Mouse (Mus musculus) left cerebral cortex, postnatal 10 days (tissue): ENCODE data around the gene Cabin1. TPM values are rescaled to one million over a fixed set of nuclear protein-coding genes. Genes with fewer than 3 reads are reported as not detected.

ENCODE experiments used
- DNase-seq, 2 experiments: peaks; one replicate each; pipeline ENCODE4 v3.0.0; 2021 to 2022; ENCODE audit warnings: low spot score in 2 of 2, mixed read lengths in 1 of 2; ENCODE audit errors: extremely low spot score in 1 of 2
- intact Hi-C: fragments of 180-260 bp; cut with DNase I; formaldehyde crosslinking; loops from one replicate; pipeline ENCODE4 v1.15.1; 2025
- total RNA-seq, 2 experiments: library from RNA; stranded (reverse); gene quantifications; 2 replicates each; pipeline ENCODE4 v1.2.3; 2021

The Cabin1 gene
- total RNA-seq, 2 experiments from 2014 or later: 83.7 to 84.3 TPM

DNA sequence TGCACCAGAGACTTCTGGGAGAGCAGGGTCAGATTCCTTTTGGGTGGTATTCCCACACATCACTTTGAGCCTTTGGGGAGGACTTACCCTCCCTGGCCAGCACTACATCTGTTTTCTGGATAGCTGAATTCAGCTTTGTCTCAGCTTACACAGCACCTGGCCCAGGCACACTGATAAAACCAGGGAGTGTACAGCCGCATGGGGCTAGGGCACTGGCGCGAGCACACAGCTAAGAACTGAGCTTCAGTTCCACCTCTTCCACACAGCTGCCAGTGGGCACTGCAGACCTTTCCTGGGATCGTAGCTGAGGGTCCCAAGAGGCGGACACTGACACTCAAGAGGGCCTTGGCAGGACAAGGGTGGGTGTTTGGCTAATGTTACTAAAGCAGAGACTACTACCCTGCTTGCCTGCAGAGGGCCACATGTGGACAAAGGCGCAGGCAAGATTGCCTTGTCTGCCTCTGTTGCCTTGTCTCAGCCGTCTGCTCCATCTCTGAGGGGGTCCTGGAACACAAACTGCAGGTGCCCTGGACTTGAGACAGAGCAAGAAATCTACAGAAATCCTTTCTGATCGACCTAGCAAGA lies 57.4 kb downstream of the Cabin1 start:
- intact Hi-C loops: no loop called here

DNA sequence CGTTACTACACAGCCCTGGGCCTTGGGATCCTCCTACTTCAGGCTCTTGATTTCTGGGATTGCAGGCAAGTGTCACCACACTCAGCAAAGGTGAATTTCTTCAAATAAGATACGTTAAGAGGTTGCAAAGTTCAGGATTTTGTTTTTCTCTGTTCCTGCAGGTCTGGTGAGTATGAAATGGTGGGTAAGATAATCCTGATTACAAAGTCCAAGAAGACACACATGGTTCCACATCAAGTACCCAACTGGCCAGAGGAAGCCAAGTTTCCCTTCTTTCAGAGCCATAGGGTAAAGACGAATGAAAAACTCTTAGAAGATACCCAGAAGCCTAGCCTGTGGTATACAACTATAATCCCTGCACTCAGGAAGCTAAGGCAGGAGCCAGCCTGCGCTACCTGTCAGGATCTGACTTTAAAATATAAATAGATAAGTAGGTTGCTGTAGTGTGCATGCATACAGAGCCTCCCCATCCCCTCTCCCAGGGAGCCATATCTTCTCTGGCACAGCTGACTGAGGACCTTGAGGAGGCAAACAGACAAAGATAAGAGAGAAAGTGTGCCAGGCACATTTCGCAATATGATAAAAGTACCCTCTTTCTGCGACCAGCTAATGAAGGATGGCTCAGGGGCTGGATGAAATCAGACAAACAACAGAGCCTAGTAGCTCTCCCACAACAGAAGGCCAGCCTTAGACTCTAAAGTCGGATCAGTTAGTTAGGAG lies 58.3 kb downstream of the Cabin1 start:
- no peak for DNase-seq
- intact Hi-C loops: no loop called here

More for the DNA sequence above, 57.4 kb downstream of the Cabin1 start:
- DNase-seq: no peak

DNA sequence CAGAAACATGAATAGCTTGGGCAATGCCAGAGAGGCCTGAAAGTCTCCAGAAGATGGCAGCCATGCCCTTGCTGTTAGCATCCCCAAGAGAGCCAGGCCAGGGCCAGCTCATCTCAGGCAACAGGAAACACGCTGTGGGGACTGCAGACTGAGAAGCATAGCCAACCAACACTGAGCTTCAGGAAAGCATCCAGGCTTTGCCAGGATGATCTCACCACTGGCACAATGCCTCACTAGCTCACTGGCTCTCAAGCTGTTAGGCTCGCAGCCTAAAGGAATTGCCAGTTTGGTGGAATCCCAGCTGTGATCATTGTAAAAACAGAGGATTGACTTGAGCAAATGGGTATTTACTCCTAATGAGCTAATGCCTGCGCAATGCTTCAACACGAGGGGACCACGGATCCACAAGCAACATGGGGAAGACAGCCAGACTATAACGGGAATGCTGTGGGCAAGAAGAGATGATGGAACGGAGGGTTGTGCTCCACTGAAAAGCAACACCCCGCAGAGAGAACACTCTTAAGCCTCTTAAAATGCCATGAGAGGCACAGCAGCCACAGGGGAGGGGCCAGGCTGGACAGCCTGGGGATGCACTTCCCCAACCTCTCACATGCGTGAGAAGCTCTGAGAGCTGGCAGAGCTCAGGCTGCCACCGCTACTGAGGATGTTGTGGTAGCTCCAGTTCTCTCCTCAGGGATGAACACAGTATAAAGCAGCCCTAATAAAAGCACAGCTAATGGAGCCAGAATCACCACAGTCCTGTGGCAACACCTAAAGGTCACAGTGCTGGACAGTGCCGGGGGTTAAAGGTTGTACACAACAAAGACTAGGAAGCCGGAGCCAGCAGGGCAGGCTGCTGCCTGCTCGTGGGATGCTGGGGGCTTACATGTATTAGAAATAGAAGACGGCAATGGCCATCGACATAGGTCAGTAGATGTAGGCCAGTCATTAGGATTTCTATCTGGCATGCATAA lies 59.6 kb downstream of the Cabin1 start:
- DNase-seq: peak; percentile 87 to 94
- intact Hi-C loops: loop anchor here (5.0 kb wide), 2 partner anchors 67 to 117 kb away; partner anchors contain the start of gene Ggt5

DNA sequence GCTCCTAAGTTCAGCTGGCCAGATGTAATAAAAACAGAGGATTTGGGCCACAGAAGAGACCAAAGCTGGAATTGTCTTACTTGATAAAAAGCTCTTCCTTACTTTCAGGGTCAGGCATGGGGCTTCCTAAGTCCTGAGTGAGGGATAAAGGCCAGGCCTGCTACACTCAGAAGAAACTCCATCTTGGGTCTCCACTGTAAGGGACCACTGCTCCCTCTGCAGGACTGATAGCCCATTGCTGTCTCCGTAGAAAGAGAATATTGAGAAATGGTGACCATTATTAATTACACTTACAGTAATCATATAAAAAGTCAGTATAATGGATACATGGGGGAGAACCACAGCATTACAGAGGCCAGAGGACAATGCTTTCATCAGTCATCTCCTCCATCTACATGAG lies 60.6 kb downstream of the Cabin1 start:
- intact Hi-C loops: loop anchor here (5.0 kb wide), 2 partner anchors 66 to 116 kb away; partner anchors contain the start of gene Ggt5
- DNase-seq: no peak

DNA sequence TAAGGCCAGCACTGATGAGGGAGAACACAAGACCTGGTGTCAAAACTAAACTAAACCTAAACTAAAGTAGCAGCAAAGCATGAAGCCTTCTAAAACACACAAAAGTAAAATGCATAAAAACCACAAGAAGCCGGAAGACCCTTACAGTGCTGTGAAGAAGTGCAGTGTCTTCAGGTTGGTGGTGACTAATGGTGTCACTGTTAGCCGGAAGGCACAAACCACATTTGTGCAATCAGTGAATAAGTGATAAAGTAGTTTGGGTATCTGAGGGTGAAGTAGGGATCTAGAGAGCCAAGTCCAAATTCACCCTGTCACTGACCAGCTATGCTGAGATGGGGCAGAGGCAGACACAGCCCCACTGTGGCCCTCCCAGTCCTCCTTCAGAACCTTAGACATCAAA lies 61.6 kb downstream of the Cabin1 start:
- intact Hi-C loops: loop anchor here (5.0 kb wide), 2 partner anchors 65 to 115 kb away; partner anchors contain the start of gene Ggt5

GRCm38 (mm10) chr10:75701280-75701679 lies 62.9 kb downstream of the Cabin1 start:
- DNase-seq: no peak
- intact Hi-C loops: loop anchor here (5.0 kb wide), 2 partner anchors 64 to 114 kb away; partner anchors contain the start of gene Ggt5

More for the DNA sequence above, 61.6 kb downstream of the Cabin1 start:
- no peak for DNase-seq

- intact Hi-C loops: no loop called here
These were observed 66.4 kb downstream of the Cabin1 start for GRCm38 (mm10) chr10:75697693-75698092.

DNA sequence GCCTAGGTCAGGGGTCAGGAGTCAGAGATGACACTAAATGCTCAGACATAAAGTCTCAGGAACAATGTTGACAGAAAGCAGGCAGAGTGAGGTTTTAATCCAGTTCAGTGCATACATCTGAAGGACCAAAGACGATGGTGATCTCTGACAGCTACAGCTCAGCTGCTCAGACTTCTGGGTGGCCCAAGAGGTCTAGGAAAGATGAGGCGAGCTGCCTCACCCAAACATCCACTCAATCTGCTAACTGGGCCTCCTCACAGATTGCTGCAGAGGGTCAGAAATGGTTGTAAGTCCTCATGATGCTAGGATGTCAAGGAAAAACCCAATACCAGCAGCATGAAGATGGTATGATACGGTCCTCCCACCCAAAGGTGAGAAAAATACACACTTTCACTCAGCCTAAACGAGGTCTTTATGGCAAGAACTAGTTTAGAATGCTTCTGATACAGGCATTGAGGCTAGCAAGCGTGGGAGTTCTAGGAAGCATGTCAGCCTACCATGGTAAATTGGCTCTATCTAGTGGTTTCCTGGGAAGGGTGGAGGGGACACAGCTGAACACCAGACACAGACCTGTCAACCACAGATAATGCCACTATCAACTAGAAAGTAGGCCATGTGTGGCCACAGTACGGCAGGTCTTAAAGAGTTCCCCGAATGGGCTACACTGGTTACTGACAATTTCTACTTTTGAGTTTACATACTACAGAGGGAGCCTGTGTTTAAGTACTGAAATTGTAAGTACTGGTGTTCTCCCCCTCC lies 67.4 kb downstream of the Cabin1 start:
- intact Hi-C loops: no loop called here
- DNase-seq: no peak

More at GRCm38 (mm10) chr10:75697693-75698092, 66.4 kb downstream of the Cabin1 start:
- no peak for DNase-seq

DNA sequence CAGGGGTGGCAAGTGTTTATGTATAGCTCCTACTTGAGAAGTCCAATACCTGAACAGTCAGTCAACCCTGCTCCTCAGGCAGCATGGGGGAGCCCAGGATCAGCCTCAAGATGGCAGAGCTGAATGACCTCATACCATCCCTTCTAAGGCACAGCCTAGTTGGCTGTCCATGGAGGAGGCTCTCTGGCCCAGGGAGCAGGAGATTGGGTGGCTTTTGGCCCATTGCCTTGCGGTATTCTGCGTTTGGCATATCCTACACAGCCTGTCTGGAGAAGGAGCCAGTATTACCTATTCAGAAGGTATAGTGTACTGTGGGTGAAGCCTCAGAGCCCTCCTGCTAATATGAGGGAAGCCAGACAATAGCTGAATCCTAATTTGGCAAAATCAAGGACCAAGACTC lies 68.6 kb downstream of the Cabin1 start:
- intact Hi-C loops: no loop called here
- no peak for DNase-seq

GRCm38 (mm10) chr10:75695078-75695477 lies 69.1 kb downstream of the Cabin1 start:
- no peak for DNase-seq
- intact Hi-C loops: no loop called here

DNA sequence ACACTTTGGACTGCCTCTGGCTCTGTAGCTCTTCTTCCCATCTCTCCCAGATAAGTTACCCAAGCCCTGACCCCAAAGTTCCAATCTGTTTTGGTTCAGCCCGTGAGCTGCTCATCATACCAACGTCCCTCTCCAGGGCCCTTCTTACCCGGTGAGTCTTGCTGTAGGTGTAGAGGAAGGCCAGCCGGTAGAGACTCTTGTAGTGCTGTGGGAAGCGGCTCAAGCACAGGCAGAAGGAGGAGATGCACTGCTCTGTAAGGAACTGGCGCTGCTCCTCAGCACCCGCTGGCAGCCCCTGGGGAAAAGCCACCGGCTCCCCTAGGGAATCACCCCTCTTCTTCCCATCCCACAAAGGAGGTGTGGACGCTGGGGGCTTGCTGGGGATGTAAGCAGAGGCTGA lies 69.6 kb downstream of the Cabin1 start:
- no peak for DNase-seq
- intact Hi-C loops: no loop called here

- intact Hi-C loops: no loop called here
- DNase-seq: no peak
These were observed 70.5 kb downstream of the Cabin1 start for GRCm38 (mm10) chr10:75693451-75694233.

DNA sequence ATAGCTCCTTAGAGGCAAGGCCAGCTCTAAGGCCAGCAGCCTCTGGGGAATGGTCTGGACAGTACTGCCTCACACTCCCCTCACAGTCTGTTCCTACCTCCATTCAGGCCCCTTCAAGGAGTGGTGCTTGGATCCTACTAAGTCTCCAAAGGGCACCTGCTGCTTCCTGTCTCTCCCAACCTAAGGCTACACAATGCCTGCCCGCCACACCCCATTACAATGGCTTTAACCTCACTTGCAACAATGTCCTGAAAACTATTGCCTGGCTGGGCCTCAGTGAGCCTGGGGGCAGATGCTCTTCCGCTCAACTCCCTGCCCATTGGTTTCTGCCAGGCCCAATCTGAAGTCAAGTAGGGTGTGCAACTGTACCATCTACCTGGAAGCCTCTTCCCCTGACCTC lies 75.5 kb downstream of the Cabin1 start:
- intact Hi-C loops: no loop called here

GRCm38 (mm10) chr10:75686724-75687123 lies 77.4 kb downstream of the Cabin1 start:
- DNase-seq: no peak
- intact Hi-C loops: no loop called here

More for the DNA sequence above, 75.5 kb downstream of the Cabin1 start:
- no peak for DNase-seq

DNA sequence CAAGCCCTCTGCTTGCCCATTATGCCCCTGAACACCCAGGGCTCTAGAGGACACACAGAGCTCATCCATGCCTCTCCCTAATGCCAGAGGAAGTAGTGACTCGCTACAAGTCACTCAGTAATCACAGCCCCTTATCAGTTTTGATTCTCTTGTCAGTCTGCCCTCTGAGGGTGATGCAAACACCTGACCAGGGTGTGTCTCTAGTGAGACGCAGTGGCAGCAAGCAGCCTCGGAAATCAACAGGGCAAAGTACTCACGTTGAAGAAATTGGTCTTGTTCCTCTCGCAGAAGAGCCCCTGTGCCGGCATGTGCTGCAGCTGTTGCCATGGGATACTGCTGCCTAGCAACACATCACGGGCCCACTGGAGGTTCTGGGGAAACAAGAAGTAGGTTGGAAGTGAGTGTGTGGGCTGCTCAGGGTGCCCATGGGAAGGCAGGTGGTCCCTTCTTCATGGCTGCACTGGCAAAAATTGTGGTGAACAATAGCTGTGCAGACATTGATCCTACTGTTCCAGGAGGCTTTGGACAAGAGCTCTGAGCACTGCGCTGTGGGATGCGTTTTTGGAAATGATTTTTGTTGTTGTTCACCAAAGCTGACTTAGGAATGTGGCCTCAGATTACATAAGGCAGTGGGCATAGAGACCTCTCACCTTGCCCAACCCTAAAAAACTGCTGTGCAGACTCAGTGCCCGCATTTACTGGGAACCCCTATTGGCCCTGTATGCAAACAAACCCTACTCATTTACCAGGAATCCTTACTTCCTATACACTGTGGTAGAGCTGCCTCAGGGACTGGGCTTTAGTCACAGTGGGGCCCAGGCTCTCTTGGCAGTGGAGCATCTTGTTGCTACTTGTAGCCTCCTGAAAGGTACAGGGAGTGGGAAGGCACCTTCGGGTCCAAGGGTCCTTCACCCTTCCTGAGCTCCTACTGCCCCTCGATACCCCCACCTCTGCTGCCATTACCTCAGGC lies 79.8 kb downstream of the Cabin1 start:
- peak; percentile 85 to 87 for DNase-seq
- intact Hi-C loops: no loop called here

GRCm38 (mm10) chr10:75680574-75681001 lies 83.6 kb downstream of the Cabin1 start:
- intact Hi-C loops: no loop called here
- peak in 1 of 2 experiments; percentile 45 for DNase-seq

- DNase-seq: no peak
- intact Hi-C loops: no loop called here
These were observed 84.9 kb downstream of the Cabin1 start for GRCm38 (mm10) chr10:75679204-75679603.
